Mouse (Mus musculus): Measurements from ENCODE around the gene Isoc2b. TPM values are rescaled to one million over a fixed set of nuclear protein-coding genes. Genes with fewer than 3 reads are reported as not detected.
A peak's percentile ranks its signal among the peaks of the same experiment; 100 is the strongest.
"Not testable (repeated sequence)": the region's sequence is repeated elsewhere in the genome, so short reads cannot be mapped to it uniquely, and the experiment has no call there.

The Isoc2b gene
- polyA plus RNA-seq, 1 experiment from 2014 or later = 3.2 TPM

DNA sequence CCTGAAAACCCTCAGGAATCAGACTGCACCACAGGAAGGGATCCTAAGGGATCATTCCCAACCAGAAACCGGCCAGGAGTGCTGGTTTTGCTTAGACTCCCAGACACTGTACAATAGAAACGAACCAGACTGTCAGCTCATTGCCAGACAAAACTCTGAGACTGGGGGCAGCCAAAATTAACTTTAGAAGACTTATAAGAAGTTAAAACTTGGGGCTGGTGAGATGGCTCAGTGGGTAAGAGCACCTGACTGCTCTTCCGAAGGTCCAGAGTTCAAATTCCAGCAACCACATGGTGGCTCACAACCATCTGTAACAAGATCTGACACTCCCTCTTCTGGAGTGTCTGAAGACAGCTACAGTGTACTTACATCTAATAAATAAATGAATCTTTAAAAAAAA, 9.1 kb downstream of the Isoc2b start:
- H3K9me3 ChIP-seq (ENCODE audit: control insufficient read depth, low read length); H3K4me1 ChIP-seq (replicated peaks; ENCODE audit: control insufficient read depth, insufficient read depth, low read length); H3K4me3 ChIP-seq (replicated peaks; ENCODE audit: low read length); H3K27ac ChIP-seq (ENCODE audit: low read length); H3K4me2 ChIP-seq (ENCODE audit: low read length); ATAC-seq; H3K27me3 ChIP-seq (replicated peaks; ENCODE audit: control insufficient read depth, insufficient read depth, low read length); H3K36me3 ChIP-seq (ENCODE audit: control insufficient read depth, insufficient read depth); H3K9ac ChIP-seq (replicated peaks; ENCODE audit: low read depth, low read length): not testable (repeated sequence)
- 63% methylated on average over 3 of the region's 3 CpGs for WGBS

- Histone ChIP-seq H3K4me3 (replicated peaks; ENCODE audit: low read length) (no peak overlapping the region), H3K4me1 (replicated peaks; ENCODE audit: control insufficient read depth, insufficient read depth, low read length) (no peaks in the 10 kb centered on the region), H3K4me2 (ENCODE audit: low read length) (no peak overlapping the region), H3K27ac (ENCODE audit: low read length) (no peak overlapping the region), H3K9ac (replicated peaks; ENCODE audit: low read depth, low read length) (no peak overlapping the region), H3K36me3 (ENCODE audit: control insufficient read depth, insufficient read depth) (no peaks in the 10 kb centered on the region), H3K9me3 (ENCODE audit: control insufficient read depth, low read length) (no peaks in the 10 kb centered on the region), H3K27me3 (replicated peaks; ENCODE audit: control insufficient read depth, insufficient read depth, low read length) (no peaks in the 10 kb centered on the region)
- ATAC-seq = no peak
- 81% methylated on average over 12 of the region's 12 CpGs for WGBS
Observed at GRCm38 (mm10) chr7:4859418-4859978, 10.6 kb downstream of the Isoc2b start.

DNA sequence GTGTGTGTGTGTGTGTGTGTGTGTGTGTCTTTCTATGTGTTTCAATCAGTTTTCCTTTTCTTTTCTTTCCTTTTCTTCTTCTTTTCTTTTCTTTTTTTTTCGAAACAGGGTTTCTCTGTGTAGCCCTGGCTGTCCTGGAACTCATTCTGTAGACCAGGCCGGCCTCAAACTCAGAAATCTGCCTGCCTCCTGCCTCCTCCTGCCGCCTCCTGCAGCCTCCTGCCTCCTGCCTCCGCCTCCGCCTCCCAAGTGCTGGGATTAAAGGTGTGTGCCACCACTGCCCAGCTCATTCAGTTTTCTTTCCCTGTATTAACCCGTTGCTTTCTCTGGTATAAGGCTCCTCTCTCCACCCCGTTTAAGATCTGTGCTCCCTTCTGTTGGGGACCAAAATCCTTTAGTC, 12.7 kb downstream of the Isoc2b start:
- Histone ChIP-seq H3K9ac (replicated peaks; ENCODE audit: low read depth, low read length) (no peak overlapping the region), H3K9me3 (ENCODE audit: control insufficient read depth, low read length) (no peaks in the 10 kb centered on the region), H3K36me3 (ENCODE audit: control insufficient read depth, insufficient read depth) (no peaks in the 10 kb centered on the region), H3K27ac (ENCODE audit: low read length) (no peak overlapping the region), H3K4me2 (ENCODE audit: low read length) (no peak overlapping the region), H3K4me1 (replicated peaks; ENCODE audit: control insufficient read depth, insufficient read depth, low read length) (no peaks in the 10 kb centered on the region), H3K27me3 (replicated peaks; ENCODE audit: control insufficient read depth, insufficient read depth, low read length) (no peaks in the 10 kb centered on the region), H3K4me3 (replicated peaks; ENCODE audit: low read length) (no peak overlapping the region)
- 54% methylated on average over 7 of the region's 7 CpGs for WGBS
- no peak for ATAC-seq

GRCm38 (mm10) chr7:4856508-4856907, 13.6 kb downstream of the Isoc2b start:
- ATAC-seq = no peak
- no peak overlapping the region for H3K27ac ChIP-seq (ENCODE audit: low read length)

GRCm38 (mm10) chr7:4853613-4854012, 16.4 kb downstream of the Isoc2b start:
- H3K9me3 ChIP-seq (ENCODE audit: control insufficient read depth, low read length) = no peaks in the 10 kb centered on the region
- no peaks in the 10 kb centered on the region for H3K4me1 ChIP-seq (replicated peaks; ENCODE audit: control insufficient read depth, insufficient read depth, low read length)
- no peak overlapping the region for H3K9ac ChIP-seq (replicated peaks; ENCODE audit: low read depth, low read length)
- no peak overlapping the region for H3K27ac ChIP-seq (ENCODE audit: low read length)
- H3K4me3 ChIP-seq (replicated peaks; ENCODE audit: low read length) = no peak overlapping the region
- H3K27me3 ChIP-seq (replicated peaks; ENCODE audit: control insufficient read depth, insufficient read depth, low read length) = no peaks in the 10 kb centered on the region
- no peak for ATAC-seq
- no peak overlapping the region for H3K4me2 ChIP-seq (ENCODE audit: low read length)
- WGBS = 78% methylated on average over 3 of the region's 3 CpGs
- H3K36me3 ChIP-seq (ENCODE audit: control insufficient read depth, insufficient read depth) = no peaks in the 10 kb centered on the region

More at GRCm38 (mm10) chr7:4856508-4856907, 13.6 kb downstream of the Isoc2b start:
- H3K9me3 ChIP-seq (ENCODE audit: control insufficient read depth, low read length) = no peaks in the 10 kb centered on the region
- H3K4me1 ChIP-seq (replicated peaks; ENCODE audit: control insufficient read depth, insufficient read depth, low read length) = no peaks in the 10 kb centered on the region
- no peaks in the 10 kb centered on the region for H3K27me3 ChIP-seq (replicated peaks; ENCODE audit: control insufficient read depth, insufficient read depth, low read length)
- H3K9ac ChIP-seq (replicated peaks; ENCODE audit: low read depth, low read length) = no peak overlapping the region
- WGBS = 92% methylated on average over 9 of the region's 9 CpGs
- no peaks in the 10 kb centered on the region for H3K36me3 ChIP-seq (ENCODE audit: control insufficient read depth, insufficient read depth)
- no peak overlapping the region for H3K4me2 ChIP-seq (ENCODE audit: low read length)
- H3K4me3 ChIP-seq (replicated peaks; ENCODE audit: low read length) = no peak overlapping the region

DNA sequence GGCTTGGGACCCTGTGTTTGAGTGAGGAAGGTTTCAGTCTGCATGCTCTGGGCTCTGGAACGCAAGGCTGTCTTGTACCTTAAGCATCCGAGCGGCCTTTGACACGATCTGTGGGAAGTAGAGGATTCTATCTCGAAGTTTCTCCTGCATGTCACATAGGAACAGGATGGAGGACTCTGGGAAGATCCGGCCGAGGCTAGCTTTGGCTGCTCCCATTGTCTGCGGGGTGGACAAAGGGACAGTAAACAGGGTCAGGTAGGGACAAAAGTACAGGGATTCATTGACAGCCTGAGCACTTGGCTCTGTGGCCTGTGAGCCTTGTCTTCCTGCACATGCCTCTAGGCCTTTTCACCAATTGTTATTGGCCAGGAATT, 18.8 kb downstream of the Isoc2b start:
- Histone ChIP-seq H3K4me3 (replicated peaks; ENCODE audit: low read length) (no peak overlapping the region), H3K36me3 (ENCODE audit: control insufficient read depth, insufficient read depth) (no peaks in the 10 kb centered on the region), H3K9me3 (ENCODE audit: control insufficient read depth, low read length) (no peaks in the 10 kb centered on the region), H3K9ac (replicated peaks; ENCODE audit: low read depth, low read length) (no peak overlapping the region), H3K4me2 (ENCODE audit: low read length) (no peak overlapping the region), H3K27me3 (replicated peaks; ENCODE audit: control insufficient read depth, insufficient read depth, low read length) (no peaks in the 10 kb centered on the region), H3K4me1 (replicated peaks; ENCODE audit: control insufficient read depth, insufficient read depth, low read length) (no peaks in the 10 kb centered on the region), H3K27ac (ENCODE audit: low read length) (no peak overlapping the region)
- ATAC-seq = no peak
- 73% methylated on average over 8 of the region's 8 CpGs for WGBS

DNA sequence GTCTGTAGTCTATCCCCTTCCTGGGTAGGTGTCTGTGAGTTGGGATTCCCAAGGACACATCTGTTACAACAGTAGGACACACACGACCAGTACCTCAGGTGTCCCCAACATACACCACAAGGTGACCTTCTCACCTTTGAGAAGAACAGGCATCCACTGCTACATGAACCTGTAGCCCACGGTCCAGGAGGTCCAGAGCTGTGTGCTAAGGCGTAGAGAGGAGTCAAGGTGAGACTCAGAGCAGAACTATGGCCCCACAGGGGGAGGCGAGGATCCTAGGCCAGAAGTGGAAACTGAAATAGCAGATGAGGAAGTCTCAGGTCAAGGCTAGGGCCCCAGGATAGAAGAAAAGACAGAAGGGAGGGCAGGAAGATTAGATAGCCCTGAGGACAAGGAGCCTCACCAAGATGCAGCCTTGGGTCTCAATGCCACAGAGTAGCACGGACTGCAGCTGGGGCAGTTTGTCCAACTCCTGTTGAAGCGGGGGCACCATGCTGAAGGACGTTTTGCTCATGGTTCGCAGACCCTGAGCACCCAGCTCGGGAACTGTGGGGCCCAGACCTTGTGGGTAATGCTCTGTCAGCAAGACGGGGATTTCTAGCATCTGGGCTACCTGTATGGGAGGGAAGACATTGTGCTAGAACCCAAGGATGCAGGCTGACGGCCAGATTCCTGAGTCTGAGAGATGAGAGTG, 19.3 kb downstream of the Isoc2b start:
- Histone ChIP-seq H3K27ac (ENCODE audit: low read length) (no peak overlapping the region), H3K9ac (replicated peaks; ENCODE audit: low read depth, low read length) (no peak overlapping the region), H3K4me1 (replicated peaks; ENCODE audit: control insufficient read depth, insufficient read depth, low read length) (no peaks in the 10 kb centered on the region), H3K36me3 (ENCODE audit: control insufficient read depth, insufficient read depth) (no peaks in the 10 kb centered on the region), H3K27me3 (replicated peaks; ENCODE audit: control insufficient read depth, insufficient read depth, low read length) (no peaks in the 10 kb centered on the region), H3K9me3 (ENCODE audit: control insufficient read depth, low read length) (no peaks in the 10 kb centered on the region), H3K4me3 (replicated peaks; ENCODE audit: low read length) (no peak overlapping the region), H3K4me2 (ENCODE audit: low read length) (no peak overlapping the region)
- no peak for ATAC-seq
- 77% methylated on average over 11 of the region's 11 CpGs for WGBS

DNA sequence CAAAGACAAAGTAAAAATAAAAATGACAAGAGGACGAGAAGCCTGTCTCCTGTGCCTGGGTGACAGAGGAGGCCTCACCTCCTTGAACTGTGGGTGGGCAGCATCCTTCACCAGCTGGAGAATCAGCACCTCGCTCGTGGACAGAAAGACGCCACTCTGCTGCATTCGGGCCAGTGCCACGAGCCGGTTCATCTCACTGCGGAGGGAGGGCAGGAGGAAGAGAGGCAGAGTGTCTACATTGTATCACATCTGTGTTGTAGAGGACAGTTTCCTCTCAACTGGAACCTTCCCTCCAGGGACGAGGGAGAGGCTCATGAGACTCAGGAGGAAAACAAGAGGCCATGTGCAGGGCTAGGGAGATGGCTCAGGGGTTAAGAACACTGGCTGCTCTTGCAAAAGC, 20.7 kb downstream of the Isoc2b start:
- H3K4me3 ChIP-seq (replicated peaks; ENCODE audit: low read length) = no peak overlapping the region
- 62% methylated on average over 9 of the region's 9 CpGs for WGBS
- no peak for ATAC-seq

DNA sequence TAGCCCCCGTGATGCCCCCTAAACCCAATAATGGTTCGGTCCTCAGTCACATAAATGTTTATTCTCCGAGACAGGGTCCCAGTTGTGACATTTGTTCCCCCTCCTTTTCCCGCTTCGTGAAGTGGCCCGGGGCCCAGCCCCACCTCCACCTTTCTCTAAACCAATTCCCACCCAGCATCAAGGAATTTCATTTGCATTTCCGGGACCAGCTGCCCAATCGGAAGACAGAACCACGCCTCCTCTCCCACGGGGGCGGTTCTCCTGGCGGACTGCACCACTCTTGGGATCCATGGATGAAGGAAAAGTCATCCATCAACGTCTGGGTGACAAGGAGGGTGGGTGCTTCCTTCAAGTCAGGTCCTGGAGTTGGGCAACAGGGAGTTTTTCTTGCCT, 25.1 kb downstream of the Isoc2b start:
- under 1% methylated on average over 13 of the region's 13 CpGs for WGBS
- H3K4me3 ChIP-seq (replicated peaks; ENCODE audit: low read length) = peak overlapping the region; percentile 62

More for the DNA sequence above, 20.7 kb downstream of the Isoc2b start:
- Histone ChIP-seq H3K27me3 (replicated peaks; ENCODE audit: control insufficient read depth, insufficient read depth, low read length) (no peaks in the 10 kb centered on the region), H3K9me3 (ENCODE audit: control insufficient read depth, low read length) (no peaks in the 10 kb centered on the region), H3K27ac (ENCODE audit: low read length) (no peak overlapping the region), H3K4me2 (ENCODE audit: low read length) (no peak overlapping the region), H3K4me1 (replicated peaks; ENCODE audit: control insufficient read depth, insufficient read depth, low read length) (peaks cover 6% of the 10 kb centered on the region), H3K9ac (replicated peaks; ENCODE audit: low read depth, low read length) (no peak overlapping the region), H3K36me3 (ENCODE audit: control insufficient read depth, insufficient read depth) (no peaks in the 10 kb centered on the region)

More for the DNA sequence above, 25.1 kb downstream of the Isoc2b start:
- Histone ChIP-seq H3K4me2 (ENCODE audit: low read length) (peak overlapping the region; percentile 82), H3K4me1 (replicated peaks; ENCODE audit: control insufficient read depth, insufficient read depth, low read length) (peaks cover 31% of the 10 kb centered on the region), H3K9ac (replicated peaks; ENCODE audit: low read depth, low read length) (peak overlapping the region; percentile 60), H3K36me3 (ENCODE audit: control insufficient read depth, insufficient read depth) (no peaks in the 10 kb centered on the region), H3K9me3 (ENCODE audit: control insufficient read depth, low read length) (no peaks in the 10 kb centered on the region), H3K27ac (ENCODE audit: low read length) (peak overlapping the region; percentile 57), H3K27me3 (replicated peaks; ENCODE audit: control insufficient read depth, insufficient read depth, low read length) (0 out of 2 replicates have a peak, but pooled peaks cover 2% of the 10 kb centered on the region)
- peak; percentile 79 for ATAC-seq
